In genomic region chr10:84329822-84330221, GRCm38 (mm10) we compare ENCODE assay signal across 25 mouse cellular contexts.
"Had no signal": no experiment of that assay in that cellular context is flagged by ENCODE, and none has a peak within 500 bp of the region (broad histone marks: within the 10 kb centered on the region; RNA-seq: fewer than 3 reads in every experiment).

No protein-coding gene starts in this region.

- H3K27me3 ChIP-seq: heart, embryonic 13.5 days; heart, embryonic 15.5 days; hindbrain, embryonic 12.5 days; intestine, embryonic 15.5 days; limb, embryonic 15.5 days; liver, embryonic 12.5 days had no signal

- H3K4me1 ChIP-seq: heart, embryonic 13.5 days; heart, embryonic 15.5 days; hindbrain, embryonic 10.5 days; hindbrain, embryonic 12.5 days; intestine, embryonic 15.5 days; limb, embryonic 15.5 days; liver, embryonic 12.5 days had no signal

- H3K9me3 ChIP-seq: heart, embryonic 13.5 days; heart, embryonic 15.5 days; hindbrain, embryonic 12.5 days; intestine, embryonic 15.5 days; limb, embryonic 15.5 days; liver, embryonic 12.5 days had no signal

- DNase-seq: gastrocnemius, postnatal 14 days; gastrocnemius, postnatal 36 days; heart, adult 2 months; heart, postnatal 4 days; kidney, adult 18-20 months; kidney, adult 8-10 months; kidney, postnatal 10 days; kidney, postnatal 25 days; kidney, postnatal 4 days; layer of hippocampus, adult 9-11 months; layer of hippocampus, postnatal 36 days; left cerebral cortex, postnatal 4 days had no signal

- H3K4me3 ChIP-seq: heart, adult 2 months; heart, embryonic 13.5 days; heart, embryonic 15.5 days; hindbrain, embryonic 10.5 days; hindbrain, embryonic 12.5 days; intestine, embryonic 15.5 days; limb, embryonic 13.5 days; limb, embryonic 15.5 days; liver, embryonic 12.5 days had no signal

- H3K9ac ChIP-seq: heart, embryonic 13.5 days; heart, embryonic 15.5 days; hindbrain, embryonic 12.5 days; hindbrain, embryonic 14.5 days; intestine, embryonic 15.5 days; limb, embryonic 13.5 days; limb, embryonic 15.5 days; liver, embryonic 12.5 days had no signal

- ATAC-seq: hindbrain, embryonic 16.5 days; inflammation-experienced regulatory T-cells, adult 6 months; intestine, embryonic 15.5 days; intestine, postnatal 0 days; liver, embryonic 12.5 days had no signal

- H3K4me2 ChIP-seq: heart, embryonic 11.5 days; heart, embryonic 13.5 days; heart, embryonic 15.5 days; hindbrain, embryonic 12.5 days; hindbrain, embryonic 14.5 days; intestine, embryonic 15.5 days; limb, embryonic 13.5 days; limb, embryonic 15.5 days; liver, embryonic 12.5 days had no signal

- H3K36me3 ChIP-seq: heart, embryonic 13.5 days; heart, embryonic 15.5 days; hindbrain, embryonic 10.5 days; hindbrain, embryonic 12.5 days; intestine, embryonic 15.5 days; limb, embryonic 13.5 days; limb, embryonic 15.5 days; liver, embryonic 12.5 days had no signal

- H3K27ac ChIP-seq: heart, adult 2 months; heart, embryonic 13.5 days; heart, embryonic 15.5 days; hindbrain, embryonic 10.5 days; hindbrain, embryonic 12.5 days; hindbrain, embryonic 14.5 days; intestine, embryonic 15.5 days; limb, embryonic 13.5 days; limb, embryonic 15.5 days; liver, embryonic 12.5 days had no signal
